Mouse (Mus musculus) gastrocnemius, postnatal 10 days (tissue): ENCODE data around the gene Syngr1. TPM values are rescaled to one million over a fixed set of nuclear protein-coding genes. Genes with fewer than 3 reads are reported as not detected.
"Not testable (repeated sequence)": the region's sequence is repeated elsewhere in the genome, so short reads cannot be mapped to it uniquely, and the experiment has no call there.

Source experiments
- DNase-seq: peaks from one replicate; pipeline ENCODE4 v3.0.0; 2021; ENCODE audit warnings: mixed read lengths
- total RNA-seq, 2 experiments: library from RNA; stranded (reverse); gene quantifications; 2 replicates each; pipeline ENCODE4 v1.2.3; 2021

Gene Syngr1
- total RNA-seq, 2 experiments from 2014 or later = 16.1 to 17.0 TPM

DNA sequence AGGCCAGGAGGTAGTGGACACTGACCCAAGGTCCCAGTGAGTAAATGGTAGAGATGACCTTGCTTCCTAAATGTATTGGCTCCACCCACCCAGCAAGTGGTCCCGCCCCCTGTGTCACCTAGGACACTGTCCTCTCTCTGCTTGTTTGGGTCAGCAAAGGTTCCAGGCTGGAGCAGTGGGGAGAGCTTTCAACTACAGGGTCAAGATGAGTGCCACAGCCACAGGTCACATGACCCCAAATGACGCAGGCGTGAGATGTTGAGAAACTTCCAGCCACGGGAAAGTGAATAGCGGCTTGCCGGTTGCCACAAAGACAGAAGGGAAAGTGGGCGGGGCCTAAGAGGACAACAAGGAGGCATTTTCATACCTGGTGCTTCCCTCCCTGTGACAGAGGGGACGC is 26.0 kb downstream of the Syngr1 start:
- DNase-seq = no peak

DNA sequence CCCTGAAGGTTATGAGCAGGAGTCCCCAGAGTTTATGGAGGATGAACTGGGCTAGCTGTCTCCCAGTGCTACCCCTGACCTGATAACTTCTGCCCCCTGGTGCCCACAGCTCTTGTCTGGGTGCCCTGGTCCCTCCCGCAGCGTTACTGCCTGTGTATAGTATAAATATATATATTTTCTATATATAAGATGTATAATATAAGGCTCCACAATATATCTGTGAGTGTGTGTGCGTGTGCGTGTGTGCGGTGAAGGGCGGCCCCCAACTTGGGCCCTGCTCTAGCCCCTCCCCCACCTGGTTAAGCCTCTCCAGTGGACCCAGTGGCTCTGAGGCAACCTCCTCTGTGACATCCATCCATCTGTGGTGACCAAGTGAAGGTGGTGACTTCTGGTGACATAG is 27.9 kb downstream of the Syngr1 start:
- no peak for DNase-seq

DNA sequence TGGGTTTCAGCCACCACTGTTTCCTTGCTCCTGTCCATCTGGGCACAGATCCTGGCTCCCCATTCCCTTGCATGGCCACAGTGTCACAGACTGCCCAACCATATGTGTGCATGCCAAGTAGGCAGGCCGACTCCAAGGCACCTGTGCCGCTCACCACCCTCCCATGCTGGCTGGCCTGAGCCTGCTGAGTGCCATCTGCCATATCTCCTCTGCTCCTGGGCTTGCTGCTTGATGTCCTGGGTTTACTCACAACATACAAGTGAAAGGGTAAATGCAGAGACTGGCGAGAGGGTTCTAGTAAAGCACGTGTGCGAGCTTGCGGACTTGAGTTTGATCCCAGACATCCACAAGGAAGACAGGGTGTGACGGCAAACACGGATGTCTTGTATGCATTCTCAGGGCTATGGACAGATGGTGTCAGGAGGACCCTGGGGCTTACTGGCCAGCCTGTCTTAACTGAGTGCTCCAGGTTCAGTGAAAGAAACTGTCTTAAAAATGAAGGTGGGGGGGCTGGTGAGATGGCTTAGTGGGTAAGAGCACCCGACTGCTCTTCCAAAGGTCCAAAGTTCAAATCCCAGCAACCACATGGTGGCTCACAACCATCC is 30.7 kb downstream of the Syngr1 start:
- no peak for DNase-seq

DNA sequence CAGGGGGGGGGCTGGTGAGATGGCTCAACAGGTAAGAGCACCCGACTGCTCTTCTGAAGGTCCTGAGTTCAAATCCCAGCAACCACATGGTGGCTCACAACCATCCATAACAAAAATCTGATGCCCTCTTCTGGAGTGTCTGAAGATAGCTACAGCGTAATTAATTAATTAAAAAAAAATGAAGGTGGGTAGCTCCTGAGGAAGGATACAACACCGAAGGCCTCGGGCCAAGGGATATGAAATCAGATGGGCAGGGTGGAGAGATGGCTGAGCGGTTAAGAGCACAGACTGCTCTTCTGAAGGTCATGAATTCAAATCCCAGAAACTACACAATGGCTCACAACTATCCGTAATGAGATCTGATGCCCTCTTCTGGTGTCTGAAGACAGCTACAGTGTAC is 31.3 kb downstream of the Syngr1 start:
- not testable (repeated sequence) for DNase-seq

DNA sequence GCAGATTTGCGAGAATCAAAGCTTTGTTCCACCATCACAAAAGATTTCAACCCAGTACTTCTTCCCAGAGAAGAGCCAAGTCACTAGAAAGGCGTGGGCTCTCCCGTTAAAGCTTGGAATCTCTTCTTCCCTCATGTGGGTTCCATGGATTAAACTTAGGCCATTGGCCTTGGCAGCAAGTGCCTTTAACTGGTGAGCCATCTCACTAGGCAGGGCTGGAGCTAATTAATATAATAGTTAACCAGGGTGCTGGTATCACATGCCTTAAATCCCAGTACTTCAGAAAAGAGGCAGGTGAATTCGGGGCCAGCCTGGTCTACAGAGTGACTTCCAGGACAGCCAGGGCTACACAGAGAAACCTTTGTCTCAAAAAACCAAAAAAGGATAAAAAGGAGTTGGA is 33.5 kb downstream of the Syngr1 start:
- no peak for DNase-seq

DNA sequence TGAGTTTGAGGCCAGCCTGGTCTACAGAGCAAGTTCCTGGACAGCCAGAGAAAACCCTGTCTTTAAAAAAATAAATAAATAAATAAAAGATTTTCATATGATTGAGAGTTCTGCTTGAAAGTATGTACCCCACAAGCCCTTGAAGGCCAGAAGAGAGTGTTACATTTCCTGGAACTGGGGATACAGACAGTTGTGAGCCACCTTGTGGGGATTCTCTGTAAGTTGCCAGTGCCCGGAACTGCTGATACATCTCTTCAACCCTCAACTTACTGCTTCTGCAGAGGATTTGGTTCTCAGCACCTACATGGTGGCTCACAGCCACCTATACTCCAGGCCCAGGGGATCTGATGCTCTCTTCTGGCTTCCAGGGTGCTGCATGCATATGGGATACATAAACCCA is 36.1 kb downstream of the Syngr1 start:
- DNase-seq = no peak

DNA sequence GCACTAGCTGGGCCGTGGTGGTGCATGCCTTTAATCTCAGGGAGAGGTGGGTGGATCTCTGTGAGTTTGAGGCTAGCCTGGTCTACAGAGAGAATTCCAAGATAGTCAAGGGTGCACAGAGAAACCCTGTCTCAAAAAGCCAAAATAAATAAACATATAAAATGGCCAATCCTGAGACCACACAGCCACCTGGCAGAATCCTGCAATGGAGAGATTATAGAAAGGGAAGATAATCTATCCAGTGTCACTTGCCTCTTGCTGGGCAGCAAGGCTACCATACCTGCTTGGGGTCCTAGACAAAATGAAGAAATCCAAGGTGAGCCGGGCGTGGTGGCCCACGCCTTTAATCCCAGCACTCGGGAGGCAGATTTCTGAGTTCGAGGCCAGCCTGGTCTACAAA is 38.8 kb downstream of the Syngr1 start:
- no peak for DNase-seq

DNA sequence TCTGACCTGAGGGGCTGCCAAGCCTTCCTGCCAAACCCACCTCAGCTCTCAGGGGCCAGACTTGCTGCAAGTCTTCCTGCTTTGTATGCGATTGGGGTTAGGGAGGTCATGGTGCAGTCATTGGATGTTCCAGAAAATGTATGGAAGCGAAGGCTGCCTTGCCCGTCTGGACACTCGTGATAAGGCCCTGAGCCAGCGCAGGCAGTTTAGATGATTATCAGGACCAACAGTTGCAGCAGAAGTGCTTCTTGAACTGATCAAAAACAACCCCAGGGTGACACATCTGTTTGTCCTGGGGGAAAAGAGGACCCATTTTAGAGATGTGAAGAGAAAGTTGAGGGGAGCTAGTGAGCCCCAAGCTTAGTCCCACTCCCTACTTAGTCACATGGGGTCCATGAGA is 39.6 kb downstream of the Syngr1 start:
- DNase-seq = no peak

DNA sequence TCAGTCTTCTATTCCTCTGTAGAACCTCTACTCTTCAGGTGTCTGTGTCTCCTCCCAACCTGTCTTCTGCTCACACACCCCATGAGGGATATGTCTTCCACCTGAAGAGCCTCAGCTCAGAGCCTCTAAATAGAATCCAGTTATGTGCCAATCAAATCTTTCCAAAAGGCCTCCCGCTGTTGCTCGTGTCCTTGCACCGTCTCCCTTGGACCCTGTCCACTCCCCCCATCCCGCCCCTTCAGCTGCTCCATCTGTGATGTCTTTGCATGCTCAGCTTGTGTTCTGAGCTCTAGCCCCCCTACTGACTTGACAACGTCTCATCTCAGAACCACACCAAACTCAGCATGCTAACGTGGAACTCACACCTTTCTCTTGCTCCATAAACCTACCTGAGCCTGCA is 40.3 kb downstream of the Syngr1 start:
- DNase-seq = no peak

DNA sequence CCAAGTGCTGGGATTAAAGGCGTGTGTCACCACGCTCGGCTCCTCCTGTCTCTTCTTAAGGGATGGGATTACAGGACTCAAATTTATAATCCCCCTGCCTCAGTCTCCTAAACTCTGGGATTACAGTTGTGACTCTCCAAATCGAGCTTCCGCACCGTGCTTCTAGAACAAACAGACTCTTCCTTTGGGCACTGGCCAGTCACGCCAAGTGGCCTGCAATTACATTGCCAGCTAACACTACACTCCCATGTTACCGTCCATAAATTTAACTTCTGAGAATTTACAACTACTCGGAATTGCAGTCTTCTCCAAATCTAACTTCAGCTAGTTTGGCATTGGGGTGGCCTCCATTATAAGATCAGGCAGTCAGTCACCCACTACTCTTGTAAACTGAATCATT is 41.3 kb downstream of the Syngr1 start:
- DNase-seq = no peak

DNA sequence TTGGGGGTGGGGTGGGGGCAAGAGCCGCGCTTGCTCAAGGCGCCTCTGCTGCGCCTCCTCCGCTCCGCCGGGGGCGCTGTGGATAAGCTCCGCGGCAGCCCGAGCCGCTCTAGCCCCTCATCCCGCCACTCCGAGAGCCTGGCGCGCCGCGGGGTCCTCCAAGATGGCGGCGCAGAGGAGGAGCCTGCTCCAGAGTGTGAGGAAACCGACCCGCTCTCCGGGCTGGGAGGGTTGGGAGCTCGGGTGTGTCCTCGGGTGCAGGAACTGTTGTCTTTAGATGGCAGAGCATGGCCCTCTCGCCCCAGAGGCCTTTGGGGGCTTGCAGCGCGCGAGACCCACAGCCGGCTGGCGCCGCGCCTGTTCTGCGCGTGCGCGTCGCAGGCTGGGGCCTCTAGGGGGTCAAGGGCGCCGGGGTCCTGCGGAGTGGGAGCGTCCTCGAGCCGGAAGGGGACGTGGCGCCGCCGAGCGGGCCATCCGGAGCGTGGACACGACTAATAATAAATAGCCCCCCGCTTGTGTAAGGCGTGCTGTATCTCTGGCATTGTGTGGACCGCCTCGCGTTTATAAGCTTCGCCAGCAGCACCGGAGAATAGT is 42.0 kb downstream of the Syngr1 start, which contains the start of gene Tab1:
Gene Tab1 (plus strand): TSS at position 135 of the 594 bp plus-strand sequence.
- DNase-seq = peak; percentile 94

DNA sequence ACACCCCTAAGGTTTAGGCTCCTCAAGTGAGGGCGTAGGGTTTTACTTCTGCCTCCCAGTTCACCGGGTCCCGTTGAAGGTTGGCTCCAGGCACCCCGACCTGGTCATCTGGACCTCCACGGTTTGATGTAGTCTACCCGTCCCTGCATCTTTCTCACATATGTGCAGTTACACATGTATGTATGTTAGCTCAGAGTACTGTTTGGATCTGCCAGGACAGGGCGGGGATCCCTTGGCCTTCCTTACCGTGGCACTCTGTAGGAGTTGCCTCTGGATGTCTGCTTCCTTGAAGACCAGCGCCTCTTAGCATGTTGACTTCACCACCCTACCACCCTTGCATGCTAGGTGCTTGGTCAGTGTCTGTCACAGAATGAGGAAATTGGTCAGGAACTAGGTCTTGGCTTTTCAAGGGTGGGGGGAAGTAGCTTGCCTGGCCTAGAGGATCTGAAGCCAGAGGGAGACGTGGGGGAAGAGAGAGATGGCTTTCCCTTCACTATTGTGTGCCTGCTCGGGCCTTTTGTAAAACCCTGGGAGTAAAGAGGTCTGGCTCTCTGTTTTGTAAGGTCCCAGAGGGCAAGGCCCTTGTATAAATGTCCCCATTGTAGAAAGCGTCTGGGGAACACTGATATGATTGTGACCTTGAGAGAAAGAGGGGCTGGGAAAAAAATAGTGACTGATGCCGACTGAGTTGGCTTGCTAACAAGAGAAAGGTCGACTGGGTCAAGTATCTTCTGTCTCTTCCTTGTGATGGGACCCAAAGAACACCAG is 42.7 kb downstream of the Syngr1 start:
- no peak for DNase-seq

DNA sequence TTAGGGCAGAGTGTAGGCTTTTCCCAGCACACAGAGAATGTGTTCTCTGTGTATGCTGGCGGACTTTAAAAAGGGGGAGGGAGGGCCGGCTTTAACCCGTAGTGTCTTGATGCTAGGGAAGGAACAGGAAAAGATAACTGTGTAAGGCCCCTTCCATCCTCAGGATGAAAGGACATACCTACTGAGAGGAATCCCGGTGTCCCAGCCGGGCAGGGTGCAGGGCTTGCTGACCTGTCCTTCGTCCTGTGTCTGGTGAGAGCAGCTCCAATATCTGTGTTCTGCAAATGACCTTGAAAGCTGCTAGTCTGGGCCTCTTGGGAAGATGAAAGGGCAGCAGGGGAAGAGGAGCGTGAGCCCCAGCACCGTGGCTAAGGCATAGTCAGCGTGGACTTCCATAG is 43.3 kb downstream of the Syngr1 start:
- no peak for DNase-seq

DNA sequence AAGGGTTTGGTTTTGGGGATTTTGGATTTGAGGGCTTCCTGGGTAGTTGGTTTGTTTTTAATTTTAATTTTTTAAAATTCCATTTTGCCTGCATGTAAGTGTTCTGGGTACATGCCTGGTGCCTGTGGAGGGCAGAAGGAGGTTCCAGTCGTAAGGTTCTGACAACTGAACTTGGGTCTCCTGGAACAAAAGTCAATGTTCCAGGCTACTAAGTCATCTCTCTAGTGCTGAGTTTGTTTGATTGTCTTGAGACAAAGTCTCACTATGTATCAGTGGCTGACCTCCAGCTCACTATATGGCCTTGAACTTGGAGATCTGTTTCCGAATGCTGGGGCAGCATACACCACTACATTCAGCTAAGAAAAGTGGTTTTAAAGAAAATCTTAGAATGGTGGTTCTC is 44.4 kb downstream of the Syngr1 start:
- DNase-seq = no peak

DNA sequence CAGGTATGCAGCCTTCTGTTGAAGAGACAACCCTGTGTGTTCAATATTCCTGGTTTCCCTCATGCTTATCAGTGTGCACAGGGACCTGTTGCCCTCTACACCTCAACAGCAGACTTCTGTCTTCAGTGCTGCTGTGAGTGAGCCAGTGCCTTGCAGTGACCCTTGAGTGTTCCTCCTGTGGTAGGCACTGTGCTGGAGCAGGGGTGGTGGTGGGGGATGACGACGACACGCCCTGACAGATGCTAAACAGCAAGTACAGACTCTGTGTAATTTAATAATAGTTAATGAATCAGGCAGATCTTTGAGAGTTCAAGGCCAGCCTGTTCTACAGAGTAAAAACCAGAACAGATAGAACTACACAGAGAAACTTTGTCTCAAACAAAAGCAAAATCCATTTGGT is 45.5 kb downstream of the Syngr1 start:
- no peak for DNase-seq

DNA sequence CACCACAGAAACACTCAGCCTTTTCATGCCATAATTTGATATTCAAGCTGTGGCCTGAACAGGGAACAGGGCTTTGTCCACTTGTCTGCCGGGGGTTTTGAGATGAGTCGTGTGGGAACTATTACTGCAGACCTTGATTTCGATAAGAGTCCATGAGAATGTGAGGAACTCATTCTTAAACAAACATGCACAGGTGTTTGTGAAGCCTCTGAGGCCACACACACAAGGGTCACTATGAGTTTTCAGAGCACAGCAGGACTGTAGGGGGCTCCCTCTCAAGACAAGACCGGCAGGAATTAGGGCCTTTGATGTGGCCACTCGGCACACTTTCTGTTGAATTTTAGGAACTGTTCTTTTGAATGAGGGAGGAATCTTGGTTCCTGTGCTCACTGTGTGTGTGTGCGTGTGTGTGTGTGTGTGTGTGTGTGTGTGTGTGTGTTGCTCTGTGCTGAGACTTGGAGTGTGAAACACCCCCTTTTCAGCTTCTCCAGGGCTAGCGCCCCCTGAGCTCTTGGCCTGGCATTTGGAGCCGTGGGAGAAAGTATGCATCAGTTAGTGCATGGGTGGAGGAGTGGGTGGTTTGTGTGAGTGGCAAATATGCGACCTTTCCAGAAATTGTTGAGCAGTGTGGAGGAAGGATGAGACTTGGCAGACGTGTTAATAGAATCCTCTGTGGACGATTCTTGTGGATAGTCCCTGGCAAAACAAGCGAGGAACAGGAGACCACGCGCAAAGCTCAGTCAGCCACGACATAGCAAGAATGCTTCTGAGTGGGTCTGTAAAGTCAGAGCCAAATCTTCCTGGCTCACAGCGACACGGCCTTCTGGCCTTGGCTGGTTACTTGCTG is 47.0 kb downstream of the Syngr1 start:
- no peak for DNase-seq

DNA sequence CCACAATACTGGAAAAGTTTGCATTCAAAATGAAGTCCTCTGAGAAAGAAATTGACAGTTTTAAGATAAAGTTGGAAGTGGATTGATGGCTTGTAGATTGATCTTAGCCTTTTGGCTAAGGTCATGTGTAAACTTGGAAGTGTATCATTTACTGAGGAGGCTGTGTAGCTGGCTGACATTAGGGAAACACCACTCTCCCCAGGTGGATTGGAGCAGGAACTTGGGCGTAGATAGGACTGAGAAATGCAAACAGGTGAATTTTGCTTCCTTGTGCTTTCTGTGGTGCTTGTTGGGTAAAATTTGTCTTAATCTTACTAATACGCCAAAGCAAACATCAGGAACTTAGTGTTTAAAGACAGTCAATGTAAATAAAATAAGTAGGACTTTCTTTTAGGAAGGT is 49.2 kb downstream of the Syngr1 start:
- no peak for DNase-seq

DNA sequence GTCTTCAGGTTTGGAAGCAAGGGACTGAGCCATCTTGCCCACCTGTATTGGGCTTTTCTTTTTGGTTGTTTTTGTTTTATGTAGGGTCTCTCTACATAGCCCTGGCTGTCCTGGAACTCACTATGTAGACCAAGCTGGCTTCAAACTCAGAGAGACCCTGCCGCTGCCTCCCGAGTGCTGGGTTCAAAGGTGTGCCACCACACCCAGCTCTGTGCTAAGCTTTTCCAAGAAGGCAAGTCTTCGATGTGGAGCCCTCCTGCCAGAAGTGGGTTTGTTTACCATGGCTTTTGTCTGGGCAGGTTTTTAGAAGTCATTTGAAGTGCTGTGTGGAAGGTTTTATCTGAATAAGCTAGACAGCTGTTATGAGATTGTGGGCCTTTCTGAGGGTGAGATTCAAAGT is 49.7 kb downstream of the Syngr1 start:
- DNase-seq = no peak

DNA sequence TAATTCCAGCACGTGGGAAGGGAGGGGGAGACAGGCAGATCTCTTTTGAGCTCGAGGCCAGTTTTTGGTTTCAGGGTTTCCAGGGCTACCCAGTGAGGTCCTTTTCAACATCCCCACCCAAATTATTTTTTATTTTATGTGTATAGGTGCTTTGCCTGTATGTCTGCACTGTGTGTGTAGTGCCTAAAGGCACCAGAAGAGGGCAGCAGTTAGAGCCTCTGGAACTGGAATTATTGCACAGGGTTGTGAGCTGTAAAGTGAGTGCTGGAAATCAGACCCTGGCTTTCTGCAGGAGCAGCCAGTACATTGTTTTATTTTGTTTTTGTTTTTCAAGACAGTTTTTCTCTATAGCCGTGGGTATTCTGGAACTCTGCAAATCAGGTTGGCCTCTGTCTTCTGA is 51.0 kb downstream of the Syngr1 start:
- no peak for DNase-seq

DNA sequence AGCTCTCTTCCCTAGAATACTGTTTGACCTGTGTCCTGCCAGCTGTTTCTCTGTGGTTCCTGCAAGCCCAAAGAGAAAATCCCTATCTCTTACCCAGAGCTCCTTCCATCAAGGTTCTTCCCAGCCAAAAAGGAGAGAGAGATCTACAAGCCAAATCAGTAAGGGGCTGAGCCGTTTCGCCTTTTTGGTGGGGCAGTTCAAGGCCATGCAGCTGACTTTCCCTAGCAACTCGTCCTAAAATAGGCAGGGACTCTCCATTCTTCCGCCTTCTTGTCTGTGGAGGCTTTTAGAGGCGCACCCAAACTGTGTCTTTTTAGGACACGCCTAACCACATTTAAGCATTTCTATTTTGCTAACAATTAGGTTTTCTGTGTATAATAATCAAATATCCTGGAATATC is 52.6 kb downstream of the Syngr1 start:
- DNase-seq = no peak

DNA sequence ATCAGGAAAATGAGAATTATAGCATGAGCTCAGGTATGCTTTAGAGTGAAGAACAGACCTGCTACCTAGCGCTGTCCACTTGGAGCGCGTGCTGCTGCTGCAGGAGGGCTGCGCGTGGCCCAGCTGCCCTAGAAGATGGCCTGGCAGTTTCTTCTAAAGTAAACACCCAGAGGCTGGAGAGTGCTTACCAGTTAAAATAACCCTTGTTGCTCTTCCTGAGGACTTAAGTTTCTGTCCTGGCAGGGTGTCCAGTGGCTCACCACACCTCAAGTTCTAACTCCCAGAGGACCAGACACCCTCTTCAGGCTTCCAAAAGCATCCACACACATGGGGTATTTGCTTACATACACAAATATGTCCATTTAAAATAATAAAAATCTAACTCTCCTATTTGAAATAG is 54.3 kb downstream of the Syngr1 start:
- no peak for DNase-seq

DNA sequence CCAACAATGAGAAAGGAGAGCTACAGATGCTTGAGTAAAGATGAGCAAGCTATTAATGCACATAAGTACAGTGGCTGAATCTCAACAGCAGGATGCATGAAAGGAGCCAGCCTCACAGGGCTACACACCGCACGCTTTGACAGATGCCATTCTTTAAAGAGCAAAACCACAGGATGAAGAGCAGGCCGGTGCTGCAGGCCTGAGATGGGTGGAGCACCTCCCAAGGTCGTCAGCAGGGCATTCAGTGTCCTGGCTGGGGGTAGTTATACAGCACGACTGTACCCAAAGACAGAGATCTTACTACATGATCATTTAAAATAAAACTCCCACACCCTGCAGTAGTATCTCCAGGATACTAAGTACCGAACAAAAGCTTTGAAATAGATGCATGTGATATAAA is 55.0 kb downstream of the Syngr1 start:
- no peak for DNase-seq

DNA sequence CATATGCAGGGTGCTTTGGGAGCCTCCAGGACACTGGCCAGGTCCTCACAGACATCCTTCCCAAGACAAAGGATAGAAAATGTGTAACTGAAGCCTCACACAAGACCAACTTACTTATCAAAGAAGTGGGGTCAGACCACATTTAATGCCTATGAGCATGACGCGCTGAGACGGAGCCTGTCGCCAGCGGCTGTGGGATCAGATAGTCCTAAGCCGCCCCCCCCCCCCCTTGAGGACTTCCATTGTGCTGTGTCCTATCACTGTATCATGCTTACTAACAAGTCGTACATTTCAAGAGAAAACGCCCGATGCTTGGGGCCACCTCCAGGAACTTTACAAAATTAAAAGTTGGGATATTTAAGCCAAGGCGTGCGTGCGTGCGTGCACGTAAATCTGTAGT is 56.0 kb downstream of the Syngr1 start:
- no peak for DNase-seq
